Mouse (Mus musculus): ENCODE measurements around the gene Foxn3.

DNA sequence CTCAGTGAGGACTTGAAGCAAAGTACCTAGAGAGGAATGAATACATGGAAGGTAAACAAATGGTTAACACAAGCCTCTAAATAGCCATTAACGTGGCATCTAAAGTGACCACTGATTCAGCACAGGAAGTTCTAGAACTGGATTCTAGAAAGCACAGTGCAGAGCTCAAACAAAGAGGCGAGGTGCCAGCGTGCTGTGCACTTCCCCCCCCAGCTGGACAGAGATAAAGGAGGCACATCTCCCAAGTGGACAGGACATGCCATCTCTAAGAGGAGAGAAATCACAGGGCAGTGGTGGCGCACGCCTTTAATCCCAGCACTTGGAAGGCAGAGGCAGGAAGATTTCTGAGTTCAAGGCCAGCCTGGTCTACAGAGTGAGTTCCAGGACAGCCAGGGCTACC, 173.0 kb downstream of the Foxn3 start:
- TF ChIP-seq CTCF (IDR thresholded peaks at IDR 0.05; ENCODE audit: borderline replicate concordance, insufficient read depth, low read depth, low read length) (no peak), POLR2A (IDR thresholded peaks at IDR 0.05; ENCODE audit: borderline replicate concordance, insufficient read depth, low read length) (no peak)

Measured in cerebellum, adult 2 months (tissue).